Mouse (Mus musculus) CH12.LX (cell line): ENCODE results near the gene Ear14. TPM values are rescaled to one million over a fixed set of nuclear protein-coding genes. Genes with fewer than 3 reads are reported as not detected.
"Not testable (repeated sequence)": the region's sequence is repeated elsewhere in the genome, so short reads cannot be mapped to it uniquely, and the experiment has no call there.

ENCODE experiments used
- DNase-seq: peaks from one replicate; pipeline ENCODE4 v3.0.0-alpha.2; 2013; ENCODE audit errors: extremely low read depth
- H3K27ac ChIP-seq: 2 replicates; pipeline ENCODE4 v1.5.1; 2012; ENCODE audit warnings: low read depth, mild to moderate bottlenecking, control low read depth, moderate library complexity; ENCODE audit not compliant: insufficient read depth
- H3K27me3 ChIP-seq: replicated peaks from 2 replicates; pipeline ENCODE3; 2012; ENCODE audit warnings: inconsistent platforms
- H3K36me3 ChIP-seq, 2 experiments: replicated peaks in 1 of 2; 2 replicates each; pipeline versions ENCODE3 to v1.6.1; 2012; ENCODE audit warnings: inconsistent platforms in 1 of 2, low read length in 1 of 2, mild to moderate bottlenecking in 1 of 2, mixed read lengths in 1 of 2, moderate library complexity in 1 of 2; ENCODE audit not compliant: control insufficient read depth in 1 of 2, insufficient read depth in 1 of 2
- H3K4me1 ChIP-seq, 2 experiments: 2 replicates each; pipeline ENCODE4 v1.6.1; 2012; ENCODE audit warnings: inconsistent platforms in 1 of 2, moderate library complexity in 1 of 2; ENCODE audit not compliant: insufficient read depth in 2 of 2, control insufficient read depth in 1 of 2
- H3K4me2 ChIP-seq: 2 replicates; pipeline ENCODE4 v1.6.1; 2012; ENCODE audit warnings: low read depth, mild to moderate bottlenecking, control low read depth; ENCODE audit not compliant: poor library complexity, insufficient read depth, severe bottlenecking
- H3K4me3 ChIP-seq, 3 experiments: fragments of 150-350 bp in 1 of 3; sonication (generic) in 1 of 3; replicated peaks in 1 of 3; 2 replicates each; pipeline versions ENCODE3 to v1.5.1; 2011 to 2012; ENCODE audit warnings: low read depth in 2 of 3, low read length in 2 of 3, mild to moderate bottlenecking in 2 of 3, moderate library complexity in 2 of 3, control low read depth in 1 of 3, improper control_type of control experiment in 1 of 3, inconsistent platforms in 1 of 3, mixed read lengths in 1 of 3; ENCODE audit not compliant: poor library complexity in 1 of 3
- H3K79me2 ChIP-seq: replicated peaks from 2 replicates; pipeline ENCODE4 v1.6.1; 2012; ENCODE audit warnings: mild to moderate bottlenecking, moderate library complexity; ENCODE audit not compliant: control insufficient read depth, poor library complexity, insufficient read depth, severe bottlenecking; ENCODE audit errors: extremely low read depth
- H3K9ac ChIP-seq: 2 replicates; pipeline ENCODE4 v1.6.1; 2012; ENCODE audit warnings: low read depth, mild to moderate bottlenecking, control low read depth, moderate library complexity; ENCODE audit not compliant: insufficient read depth
- H3K9me3 ChIP-seq: replicated peaks from 2 replicates; pipeline ENCODE3; 2012; ENCODE audit warnings: low read length, inconsistent platforms, mixed read lengths
- GABPA ChIP-seq: IDR thresholded peaks from 2 replicates; pipeline ENCODE4 v1.6.1; 2012; ENCODE audit warnings: low read depth, low read length, improper control_type of control experiment, inconsistent platforms; ENCODE audit not compliant: insufficient replicate concordance
- MAFK ChIP-seq: IDR thresholded peaks from 2 replicates; pipeline ENCODE4 v1.6.1; 2011; ENCODE audit warnings: low read length, improper control_type of control experiment; ENCODE audit not compliant: insufficient replicate concordance
- POLR2A ChIP-seq: IDR thresholded peaks from 2 replicates; pipeline ENCODE4 v1.6.1; 2011; ENCODE audit warnings: low read depth, mild to moderate bottlenecking, improper control_type of control experiment, low read length
- TBP ChIP-seq: conservative IDR thresholded peaks from 2 replicates; pipeline ENCODE4 v1.6.1; 2011; ENCODE audit warnings: low read depth, low read length, improper control_type of control experiment
- ZKSCAN1 ChIP-seq: IDR thresholded peaks from 2 replicates; pipeline ENCODE4 v1.6.1; 2012; ENCODE audit warnings: low read depth, inconsistent platforms, low read length, improper control_type of control experiment, borderline replicate concordance
- dilution Hi-C: fragments of 300-500 bp; cut with MboI; formaldehyde crosslinking; loops from 2 replicates; pipeline ENCODE4 v1.14.3; 2020; ENCODE audit warnings: low sequenced_read_pairs; ENCODE audit not compliant: extremely low pct_unique_long_range_greater_than_20kb, extremely low pct_ligation_motif_present
- in situ Hi-C: fragments of 300-500 bp; cut with MboI; formaldehyde crosslinking; loops from 3 replicates; pipeline ENCODE4 v1.14.3; 2019; ENCODE audit warnings: low sequenced_read_pairs, low pct_ligation_motif_present, low pct_unique_long_range_greater_than_20kb, mixed read lengths
- polyA plus RNA-seq: library from polyadenylated mRNA; unstranded; fragments of >175 nt; gene quantifications from 2 replicates; pipeline ENCODE4 v1.2.1, GENCODE M21; 2012; ENCODE audit warnings: low read depth; ENCODE audit not compliant: insufficient read length
- total RNA-seq, 2 experiments: library from RNA; depleted of rRNA; stranded (reverse); fragments of 300-350 nt in 1 of 2; fragments of >200 nt in 1 of 2; gene quantifications; 2 replicates each; pipeline ENCODE4 v1.2.3; 2012 to 2014

Gene Ear14
- total and polyA plus RNA-seq, 3 experiments, result not detected

GRCm38 (mm10) chr14:51173843-51174242 lies 29.3 kb upstream of the Ear14 start:
- dilution Hi-C loops, result no loop called here
- in situ Hi-C loops, result loop anchor here (5.0 kb wide), 1 partner anchor 78 kb away; no protein-coding TSS in a partner anchor
- DNase-seq, result no peak

GRCm38 (mm10) chr14:51181051-51181450 lies 22.1 kb upstream of the Ear14 start:
- in situ Hi-C loops, H3K27ac ChIP-seq, H3K9me3 ChIP-seq, H3K9ac ChIP-seq, H3K4me2 ChIP-seq, H3K36me3 ChIP-seq, dilution Hi-C loops, H3K27me3 ChIP-seq, DNase-seq, H3K4me3 ChIP-seq, H3K79me2 ChIP-seq: not testable (repeated sequence)
- peaks cover 6 to 14% of the 10 kb centered on the region in 2 experiments for H3K4me1 ChIP-seq

More at GRCm38 (mm10) chr14:51173843-51174242, 29.3 kb upstream of the Ear14 start:
- Histone ChIP-seq H3K9me3 (no peaks in the 10 kb centered on the region), H3K79me2 (peaks cover 7% of the 10 kb centered on the region; the same call in 1 of the 2 replicates), H3K27ac (no peak overlapping the region), H3K4me2 (peak overlapping the region; percentile 97), H3K4me1 (peaks cover 10% of the 10 kb centered on the region in 2 experiments), H3K36me3 (peaks cover 0 to 4% of the 10 kb centered on the region in 2 experiments), H3K27me3 (no peaks in the 10 kb centered on the region), H3K4me3 (peak overlapping the region in 2 of 3 experiments; percentile 44 to 61), H3K9ac (peak overlapping the region; percentile 68)
- TF ChIP-seq POLR2A (peak; percentile 23; the same call in 1 of the 2 replicates), ZKSCAN1 (no peak), GABPA (no peak)

GRCm38 (mm10) chr14:51195681-51196080 lies 7.5 kb upstream of the Ear14 start:
- dilution Hi-C loops (no loop called here), in situ Hi-C loops (no loop called here)
- H3K36me3 ChIP-seq, result no peaks in the 10 kb centered on the region
- no peaks in the 10 kb centered on the region for H3K9me3 ChIP-seq
- H3K4me3 ChIP-seq, result no peak overlapping the region
- no peaks in the 10 kb centered on the region for H3K79me2 ChIP-seq
- no peak overlapping the region for H3K9ac ChIP-seq
- H3K4me2 ChIP-seq, result no peak overlapping the region
- H3K4me1 ChIP-seq, result peaks cover 8 to 12% of the 10 kb centered on the region in 2 experiments
- H3K27ac ChIP-seq, result no peak overlapping the region
- no peak for DNase-seq
- TF ChIP-seq TBP, result no peak
- TF ChIP-seq MAFK, result peak; percentile 81
- H3K27me3 ChIP-seq, result no peaks in the 10 kb centered on the region
